14 mouse cellular contexts compared by ENCODE assay signal in the genomic region with DNA sequence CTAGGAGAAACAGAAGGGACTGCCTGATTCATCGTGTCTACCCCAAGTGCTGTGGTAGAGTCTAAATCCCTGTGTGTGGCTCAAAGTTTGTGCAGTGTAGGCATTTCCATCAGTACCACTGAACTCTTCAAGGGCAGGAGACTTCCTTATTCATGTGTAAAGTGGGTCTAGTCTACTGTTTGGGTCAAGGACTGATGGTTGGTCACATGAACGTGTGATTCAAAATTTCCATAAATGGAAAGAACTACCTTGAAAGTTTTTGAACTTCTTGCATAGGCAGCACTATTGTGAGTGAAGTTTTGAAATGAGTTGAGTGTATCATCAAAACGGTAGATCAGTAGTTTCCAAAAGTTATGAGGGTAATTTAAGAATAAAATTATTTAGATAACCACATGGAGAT.
"Had no signal": no experiment of that assay in that cellular context is flagged by ENCODE, and none has a peak within 500 bp of the region (broad histone marks: within the 10 kb centered on the region; RNA-seq: fewer than 3 reads in every experiment).

No protein-coding gene starts in this region.

- ATAC-seq: liver, postnatal 0 days; lung, postnatal 0 days; midbrain, embryonic 13.5 days; midbrain, embryonic 15.5 days had no signal

- DNase-seq: liver, postnatal 0 days; lung, adult 2 months; lung, postnatal 14 days; lung, postnatal 36 days; retina, postnatal 1 day; right cerebral cortex, postnatal 25 days; right cerebral cortex, postnatal 4 days; spleen, adult 18-20 months; thymus, adult 18-20 months; thymus, postnatal 14 days; thymus, postnatal 36 days had no signal
